Mouse (Mus musculus) cerebellum, adult 8-10 months (tissue): ENCODE results near the gene Snapin.

Experiments used
- DNase-seq: peaks from one replicate; pipeline ENCODE4 v3.0.0; 2022

The Snapin gene

DNA sequence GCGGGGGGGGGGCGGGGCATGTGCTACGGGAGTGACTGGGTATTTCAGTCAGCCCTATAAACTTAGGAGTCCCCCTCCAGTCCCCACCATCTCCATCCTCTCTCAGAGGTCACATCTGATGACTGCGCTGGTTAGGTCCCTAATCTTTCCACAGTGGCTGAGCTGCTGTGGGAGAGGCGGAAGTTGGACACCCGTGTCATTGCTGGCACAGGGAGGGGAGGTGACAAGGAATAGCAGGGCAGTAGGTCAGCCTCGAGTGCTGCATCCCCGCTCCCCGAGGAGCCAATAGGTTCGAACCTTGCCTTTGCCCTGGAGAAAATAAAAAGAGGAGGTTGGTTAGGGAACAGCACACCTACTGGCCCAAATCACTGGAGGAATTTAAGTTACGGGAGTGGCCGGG is 40.0 kb downstream of the Snapin start:
- DNase-seq = no peak

DNA sequence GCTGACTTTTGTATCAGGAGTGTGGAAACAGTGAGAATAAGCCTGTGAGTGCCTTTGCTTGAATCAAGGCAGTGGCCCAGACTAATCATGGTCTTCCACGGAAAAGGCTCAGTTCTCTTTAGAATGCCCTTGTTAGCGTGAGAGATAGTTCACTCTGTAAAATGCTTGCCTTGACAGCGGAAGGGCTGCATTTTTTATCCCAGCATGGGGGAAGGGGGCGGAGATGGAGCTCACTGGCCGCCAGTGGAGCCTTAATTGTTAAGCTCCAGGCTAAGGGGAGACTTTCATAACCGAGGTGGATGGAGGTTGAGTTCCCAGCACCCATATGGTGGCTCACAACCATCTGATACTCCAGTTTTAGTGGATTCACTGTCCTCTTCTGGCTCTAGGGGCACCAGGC is 42.2 kb downstream of the Snapin start:
- no peak for DNase-seq

GRCm38 (mm10) chr3:90447123-90447494 is 43.7 kb downstream of the Snapin start:
- DNase-seq = no peak

DNA sequence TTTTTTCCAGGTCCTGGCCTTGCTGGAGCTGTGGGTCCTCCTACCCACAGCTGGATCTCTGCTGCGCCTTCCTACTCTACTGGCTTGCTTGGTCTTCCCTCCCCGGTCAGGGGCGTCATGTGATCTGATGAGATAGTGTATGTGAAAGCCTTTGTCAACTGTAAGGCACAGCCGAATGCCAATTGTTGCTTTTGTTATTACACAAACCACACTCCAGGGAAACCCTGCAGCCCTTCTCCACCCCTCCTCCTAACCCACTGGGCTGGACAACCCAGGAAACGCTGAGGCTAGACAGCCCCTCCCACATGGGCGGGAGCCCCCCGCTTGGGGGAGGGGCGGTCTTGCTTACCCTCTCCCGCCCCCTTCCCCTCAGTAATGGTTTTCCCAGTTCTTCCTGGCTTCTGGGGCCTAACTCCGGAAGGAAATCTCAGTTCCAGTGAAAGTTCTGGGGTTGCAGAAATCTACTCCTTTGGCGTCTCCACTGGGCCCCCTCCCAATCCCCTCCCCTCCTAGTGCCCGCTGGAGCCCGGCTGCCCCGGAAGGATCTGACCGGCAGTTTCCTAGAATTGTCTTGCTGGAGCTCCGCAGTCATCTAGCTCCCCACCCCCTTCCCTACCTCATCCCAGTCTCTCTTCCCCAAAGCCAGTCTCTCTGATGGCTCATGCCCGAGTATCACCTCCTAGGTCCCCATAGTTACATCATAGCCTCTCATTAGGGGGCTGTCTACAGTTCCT is 44.3 kb downstream of the Snapin start:
- peak; percentile 19 for DNase-seq

GRCm38 (mm10) chr3:90445417-90446200 is 45.2 kb downstream of the Snapin start:
- no peak for DNase-seq

DNA sequence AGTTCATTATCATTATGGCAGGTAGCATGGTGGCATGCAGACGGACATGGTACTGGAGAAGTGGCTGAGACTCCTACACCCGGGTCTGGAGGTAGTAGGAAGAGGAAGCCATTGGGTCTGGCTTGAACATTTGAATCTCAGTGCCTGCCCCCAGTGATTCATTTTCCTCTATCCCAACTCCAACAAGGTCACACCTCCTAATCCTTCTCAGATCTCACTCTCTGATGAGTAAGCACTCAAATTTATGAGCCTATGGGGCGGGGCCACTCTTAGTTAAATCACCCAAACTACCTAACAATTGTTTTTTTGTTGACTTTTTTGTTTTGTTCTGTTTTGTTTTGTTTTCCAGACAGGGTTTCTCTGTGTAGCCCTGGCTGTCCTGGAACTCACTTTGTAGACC is 46.9 kb downstream of the Snapin start:
- no peak for DNase-seq

DNA sequence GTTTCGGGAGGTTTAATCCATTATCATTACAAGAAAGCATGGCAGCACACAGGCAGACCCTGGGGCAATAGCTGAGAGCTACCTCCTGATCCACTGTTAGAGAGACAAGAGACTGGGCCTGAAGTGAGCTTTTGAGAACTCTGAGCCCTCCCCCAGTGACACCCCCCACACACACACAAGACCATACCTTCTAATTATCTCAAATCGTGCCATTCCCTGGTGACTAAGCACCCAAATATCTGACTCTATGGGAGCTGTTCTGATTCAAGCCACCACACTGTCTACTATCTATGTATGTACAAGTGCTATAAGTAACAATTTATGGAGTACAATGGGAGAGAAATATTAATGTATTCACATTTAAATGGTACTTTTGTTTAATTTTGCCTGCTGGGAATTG is 50.1 kb downstream of the Snapin start:
- DNase-seq = no peak
